Mouse (Mus musculus) liver, embryonic 16.5 days (tissue): ENCODE results near the gene Ntf5. TPM values are rescaled to one million over a fixed set of nuclear protein-coding genes. Genes with fewer than 3 reads are reported as not detected.
"Not testable (repeated sequence)": the region's sequence is repeated elsewhere in the genome, so short reads cannot be mapped to it uniquely, and the experiment has no call there.

Experiments
- ATAC-seq: fragments of 200-750 bp; cut with Nextera tagmentation; 2 replicates; pipeline ENCODE4 v1.8.0; 2017; ENCODE audit warnings: low read depth, mild to moderate bottlenecking, moderate number of reproducible peaks, moderate library complexity
- H3K27ac ChIP-seq: fragments of 300-500 bp; sonication (generic); 2 replicates; pipeline ENCODE4 v1.5.1; 2014; ENCODE audit warnings: mild to moderate bottlenecking, low read length
- H3K27me3 ChIP-seq: fragments of 300-500 bp; sonication (generic); 2 replicates; pipeline ENCODE4 v1.6.1; 2014; ENCODE audit warnings: low read depth, low read length, mixed read lengths; ENCODE audit not compliant: control insufficient read depth, insufficient read depth
- H3K36me3 ChIP-seq: fragments of 300-500 bp; sonication (generic); 2 replicates; pipeline ENCODE4 v1.6.1; 2014; ENCODE audit warnings: mild to moderate bottlenecking; ENCODE audit not compliant: control insufficient read depth, insufficient read depth
- H3K4me1 ChIP-seq: fragments of 300-500 bp; sonication (generic); 2 replicates; pipeline ENCODE4 v1.6.1; 2014; ENCODE audit warnings: low read depth, low read length, mixed read lengths; ENCODE audit not compliant: control insufficient read depth
- H3K4me2 ChIP-seq: fragments of 300-500 bp; sonication (generic); 2 replicates; pipeline ENCODE4 v1.6.1; 2014; ENCODE audit warnings: low read depth, low read length, mixed read lengths
- H3K4me3 ChIP-seq: fragments of 300-500 bp; sonication (generic); 2 replicates; pipeline ENCODE4 v1.5.1; 2014; ENCODE audit warnings: low read depth, mild to moderate bottlenecking, low read length
- H3K9ac ChIP-seq: fragments of 300-500 bp; sonication (generic); 2 replicates; pipeline ENCODE4 v1.6.1; 2014; ENCODE audit warnings: low read depth, low read length
- H3K9me3 ChIP-seq: fragments of 300-500 bp; sonication (generic); replicated peaks from 2 replicates; pipeline ENCODE4 v1.6.1; 2016; ENCODE audit warnings: low read length; ENCODE audit not compliant: control insufficient read depth
- WGBS: fragments of 180-500 bp; shearing (Covaris S2); extraction: QIAGEN DNeasy Blood & Tissue Kit; methylation state at CpG from one replicate; pipeline ENCODE4 v1.1.7; 2014; ENCODE audit not compliant: insufficient replicate concordance; 5-methylcytosine and 5-hydroxymethylcytosine counted together
- microRNA-seq: library from miRNA; unstranded; fragments of <30 nt; microRNA quantifications from one replicate; pipeline ENCODE4, GENCODE M21; 2016
- polyA plus RNA-seq: library from polyadenylated mRNA; unstranded; fragments of >200 nt; fragmentation: Nextera tagmentation; extraction: Ambion mirVana; gene quantifications from 2 replicates; pipeline ENCODE4 v1.2.1, GENCODE M21; 2015

Gene Ntf5
- polyA plus RNA-seq, 1 experiment from 2014 or later: 0.09 TPM

- H3K4me3 ChIP-seq, H3K27ac ChIP-seq, H3K4me2 ChIP-seq, H3K9me3 ChIP-seq, ATAC-seq, H3K9ac ChIP-seq, H3K27me3 ChIP-seq: not testable (repeated sequence)
- Histone ChIP-seq H3K36me3 (peaks cover 21% of the 10 kb centered on the region), H3K4me1 (peaks cover 49% of the 10 kb centered on the region)
- 70% methylated on average over 4 of the region's 4 CpGs for WGBS
These were observed 49.4 kb downstream of the Ntf5 start for GRCm38 (mm10) chr7:45462868-45463267.

GRCm38 (mm10) chr7:45463987-45464778, 50.7 kb downstream of the Ntf5 start:
- no peaks in the 10 kb centered on the region for H3K9me3 ChIP-seq
- no peaks in the 10 kb centered on the region for H3K27me3 ChIP-seq
- H3K36me3 ChIP-seq: peaks cover 11% of the 10 kb centered on the region
- ATAC-seq: no peak
- peaks cover 43% of the 10 kb centered on the region for H3K4me1 ChIP-seq
- H3K4me2 ChIP-seq: no peak overlapping the region
- H3K4me3 ChIP-seq: no peak overlapping the region
- no peak overlapping the region for H3K9ac ChIP-seq
- H3K27ac ChIP-seq: 0 out of 2 replicates have a peak overlapping the region, but pooled peaks have one; percentile 43
- 84% methylated on average over 7 of the region's 7 CpGs for WGBS

GRCm38 (mm10) chr7:45465112-45465511, 51.6 kb downstream of the Ntf5 start:
- peak overlapping the region; percentile 78 for H3K4me3 ChIP-seq
- H3K9ac ChIP-seq: no peak overlapping the region
- no peaks in the 10 kb centered on the region for H3K9me3 ChIP-seq
- H3K4me2 ChIP-seq: no peak overlapping the region
- 88% methylated on average over 12 of the region's 12 CpGs for WGBS
- H3K36me3 ChIP-seq: peaks cover 11% of the 10 kb centered on the region
- ATAC-seq: no peak
- no peak overlapping the region for H3K27ac ChIP-seq
- H3K27me3 ChIP-seq: no peaks in the 10 kb centered on the region
- H3K4me1 ChIP-seq: peaks cover 40% of the 10 kb centered on the region

DNA sequence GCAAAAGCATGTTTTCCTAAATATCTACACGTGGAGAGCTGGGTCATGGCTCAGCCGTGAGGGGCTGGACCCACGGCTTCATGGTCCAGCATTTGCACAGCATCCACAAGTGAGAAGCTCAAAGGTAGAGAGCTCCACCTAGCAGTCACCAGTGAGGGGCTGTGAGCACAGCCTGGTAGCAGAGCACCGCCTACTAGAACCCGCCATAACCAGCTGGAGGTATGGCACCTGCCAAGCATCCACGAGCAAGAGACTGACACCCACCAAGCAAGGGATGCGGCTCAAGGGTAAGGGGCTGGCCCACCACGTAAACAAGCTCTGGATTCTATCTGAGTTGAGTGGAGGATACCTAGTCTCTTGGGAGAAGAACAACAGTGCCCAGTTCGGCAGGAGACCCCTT, 52.1 kb downstream of the Ntf5 start:
- H3K27me3 ChIP-seq: no peaks in the 10 kb centered on the region
- no peak overlapping the region for H3K27ac ChIP-seq
- H3K36me3 ChIP-seq: peaks cover 11% of the 10 kb centered on the region
- H3K9me3 ChIP-seq: no peaks in the 10 kb centered on the region
- H3K4me2 ChIP-seq: peak overlapping the region; percentile 93
- peak overlapping the region; percentile 90 for H3K9ac ChIP-seq
- peaks cover 36% of the 10 kb centered on the region for H3K4me1 ChIP-seq
- 72% methylated on average over 9 of the region's 9 CpGs for WGBS
- no peak for ATAC-seq
- H3K4me3 ChIP-seq: peak overlapping the region; percentile 78

DNA sequence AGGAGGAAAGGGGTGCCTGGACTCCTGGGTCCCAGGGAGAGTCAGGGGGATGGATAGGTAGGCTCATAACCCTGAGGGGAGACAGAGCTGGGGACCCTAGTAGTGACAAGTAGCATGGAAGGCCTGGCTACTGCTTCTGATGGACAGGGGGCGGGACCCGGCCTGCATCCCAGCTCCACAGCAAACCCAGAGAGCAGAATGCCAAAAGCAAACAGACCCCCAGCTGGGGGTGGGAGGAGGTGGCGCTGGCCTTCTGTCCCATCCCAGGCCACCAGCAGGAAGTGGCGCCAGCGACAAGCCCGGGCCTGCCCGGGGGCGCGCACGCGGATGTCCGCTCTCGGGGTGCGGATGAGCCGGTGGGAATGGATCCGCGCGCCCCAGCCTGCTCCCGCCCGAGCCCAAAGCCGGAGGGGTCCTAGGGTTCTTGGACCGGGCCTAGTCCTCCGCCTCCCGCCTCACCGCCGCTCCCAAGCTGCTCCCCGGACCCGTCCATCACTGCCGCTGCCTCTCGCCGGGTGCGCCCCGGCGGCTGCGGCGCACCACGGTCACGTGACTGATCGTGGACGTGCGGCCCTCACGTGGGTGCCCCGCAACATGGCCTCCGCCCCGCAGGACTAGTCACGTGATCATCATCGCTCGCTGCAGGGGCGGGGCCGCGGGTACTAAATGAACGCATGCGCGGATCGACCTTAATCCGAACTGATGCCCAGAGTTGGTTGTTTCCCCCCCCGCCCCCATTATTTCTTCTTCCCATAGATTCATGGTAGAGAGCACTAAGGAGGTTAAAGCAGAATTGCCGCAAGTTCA, 53.0 kb downstream of the Ntf5 start, which contains the start of gene Bax:
TSS of gene Bax (minus strand) at position 616 of the 807 bp plus-strand sequence.
- Histone ChIP-seq H3K4me1 (peaks cover 35% of the 10 kb centered on the region), H3K36me3 (peaks cover 11% of the 10 kb centered on the region), H3K4me3 (peak within 1 kb of the TSS; percentile 78), H3K4me2 (peak within 1 kb of the TSS; percentile 93), H3K27ac (peak within 1 kb of the TSS; percentile 77), H3K9me3 (no peaks in the 10 kb centered on the region), H3K27me3 (no peaks in the 10 kb centered on the region), H3K9ac (peak within 1 kb of the TSS; percentile 90)
- peak; percentile 83 for ATAC-seq
- under 1% methylated on average over 58 of the region's 58 CpGs for WGBS

Small RNA genes lying within 50 kb of the gene (microRNA-seq; reads per million reads assigned to microRNA genes)
- 0.74 reads per million for gene Gm22133

Other genes starting within 250 kb of the Ntf5 start
- gene Slc17a7, start 249.7 kb upstream of the Ntf5 start, polyA plus RNA-seq: not detected in 2 replicates
- not detected in 2 replicates for gene Gfy, start 234.1 kb upstream of the Ntf5 start, polyA plus RNA-seq
- not detected in 2 replicates for gene Pth2, start 232.7 kb upstream of the Ntf5 start, polyA plus RNA-seq
- gene Ccdc155, start 208.8 kb upstream of the Ntf5 start, polyA plus RNA-seq: 0.05 TPM in 1 of 2 replicates, not detected in the other
- gene Dkkl1, start 201.5 kb upstream of the Ntf5 start, polyA plus RNA-seq: 1.5 and 2.2 TPM in 2 replicates
- gene Tead2, start 197.9 kb upstream of the Ntf5 start, polyA plus RNA-seq: 5.0 and 6.5 TPM in 2 replicates
- gene Cd37, start 174.6 kb upstream of the Ntf5 start, polyA plus RNA-seq: 16.4 and 19.3 TPM in 2 replicates
- not detected in 2 replicates for gene Slc6a16, start 172.6 kb upstream of the Ntf5 start, polyA plus RNA-seq
- not detected in 2 replicates for gene Slc6a21, start 136.2 kb upstream of the Ntf5 start, polyA plus RNA-seq
- 0.85 and 1.7 TPM in 2 replicates for gene Trpm4, start 79.9 kb upstream of the Ntf5 start, polyA plus RNA-seq
- gene Hrc, start 78.4 kb upstream of the Ntf5 start, polyA plus RNA-seq: 0.39 and 0.60 TPM in 2 replicates
- gene Ppfia3, start 46.7 kb upstream of the Ntf5 start, polyA plus RNA-seq: 0.15 and 0.19 TPM in 2 replicates
- not detected in 2 replicates for gene Lin7b, start 43.1 kb upstream of the Ntf5 start, polyA plus RNA-seq
- gene Snrnp70, start 18.0 kb upstream of the Ntf5 start, polyA plus RNA-seq: 64.2 and 70.1 TPM in 2 replicates
- not detected in 2 replicates for gene Kcna7, start 8.0 kb upstream of the Ntf5 start, polyA plus RNA-seq
- gene Lhb, start 7.1 kb downstream of the Ntf5 start, polyA plus RNA-seq: not detected in 2 replicates
- gene Gys1, start 21.1 kb downstream of the Ntf5 start, polyA plus RNA-seq: 7.6 and 8.9 TPM in 2 replicates
- 58.8 and 59.4 TPM in 2 replicates for gene Ruvbl2, start 24.4 kb downstream of the Ntf5 start, polyA plus RNA-seq
- gene Ftl1, start 46.2 kb downstream of the Ntf5 start, polyA plus RNA-seq: 6,125 and 6,166 TPM in 2 replicates
- gene Bax, start 53.2 kb downstream of the Ntf5 start, polyA plus RNA-seq: 63.3 and 63.4 TPM in 2 replicates
- 0.41 and 0.75 TPM in 2 replicates for gene Tulp2, start 68.2 kb downstream of the Ntf5 start, polyA plus RNA-seq
- gene Gm45808, start 73.1 kb downstream of the Ntf5 start, polyA plus RNA-seq: not detected in 2 replicates
- 2.5 and 3.3 TPM in 2 replicates for gene Dhdh, start 75.1 kb downstream of the Ntf5 start, polyA plus RNA-seq
- gene Nucb1, start 96.7 kb downstream of the Ntf5 start, polyA plus RNA-seq: 122 and 124 TPM in 2 replicates
- 293 and 328 TPM in 2 replicates for gene Ppp1r15a, start 112.6 kb downstream of the Ntf5 start, polyA plus RNA-seq
- gene Plekha4, start 112.6 kb downstream of the Ntf5 start, polyA plus RNA-seq: 0.47 and 0.78 TPM in 2 replicates
- 1.3 and 1.8 TPM in 2 replicates for gene Hsd17b14, start 141.2 kb downstream of the Ntf5 start, polyA plus RNA-seq
- 44.0 and 44.6 TPM in 2 replicates for gene Bcat2, start 156.5 kb downstream of the Ntf5 start, polyA plus RNA-seq
- gene Fgf21, start 201.8 kb downstream of the Ntf5 start, polyA plus RNA-seq: not detected in 2 replicates
- gene Fut1, start 203.6 kb downstream of the Ntf5 start, polyA plus RNA-seq: not detected in 2 replicates
- gene Izumo1, start 208.1 kb downstream of the Ntf5 start, polyA plus RNA-seq: 0.05 and 0.06 TPM in 2 replicates
- 1.7 and 1.8 TPM in 2 replicates for gene Rasip1, start 213.8 kb downstream of the Ntf5 start, polyA plus RNA-seq
- gene Mamstr, start 226.3 kb downstream of the Ntf5 start, polyA plus RNA-seq: 0.58 and 1.3 TPM in 2 replicates